Mouse (Mus musculus) midbrain, embryonic 14.5 days (tissue): Measurements from ENCODE around the gene Wdr72. TPM values are rescaled to one million over a fixed set of nuclear protein-coding genes. Genes with fewer than 3 reads are reported as not detected.

Source experiments
- ATAC-seq: fragments of 200-750 bp; cut with Nextera tagmentation; 2 replicates; pipeline ENCODE4 v1.8.0; 2017; ENCODE audit warnings: moderate number of reproducible peaks, moderate library complexity; ENCODE audit not compliant: low FRiP score, low TSS enrichment
- DNase-seq: peaks from one replicate; pipeline ENCODE4 v3.0.0-alpha.2; 2015
- H3K27ac ChIP-seq: fragments of 300-500 bp; sonication (generic); replicated peaks from 2 replicates; pipeline ENCODE4 v1.5.1; 2014; ENCODE audit warnings: mild to moderate bottlenecking, low read depth, low read length, moderate library complexity
- H3K27me3 ChIP-seq: fragments of 300-500 bp; sonication (generic); 2 replicates; pipeline ENCODE4 v1.6.1; 2014; ENCODE audit warnings: low read length, control low read depth, mixed read lengths; ENCODE audit not compliant: control insufficient read depth, insufficient read depth
- H3K36me3 ChIP-seq: fragments of 300-500 bp; sonication (generic); 2 replicates; pipeline ENCODE4 v1.6.1; 2014; ENCODE audit warnings: low read length, control low read depth; ENCODE audit not compliant: control insufficient read depth, insufficient read depth
- H3K4me1 ChIP-seq: fragments of 300-500 bp; sonication (generic); 2 replicates; pipeline ENCODE4 v1.6.1; 2014; ENCODE audit warnings: mild to moderate bottlenecking, antibody characterized with exemption, low read length, control low read depth; ENCODE audit not compliant: control insufficient read depth, insufficient read depth
- H3K4me2 ChIP-seq: fragments of 300-500 bp; sonication (generic); 2 replicates; pipeline ENCODE4 v1.6.1; 2014; ENCODE audit warnings: mild to moderate bottlenecking, low read length, moderate library complexity
- H3K4me3 ChIP-seq: fragments of 300-500 bp; sonication (generic); replicated peaks from 2 replicates; pipeline ENCODE4 v1.5.1; 2014; ENCODE audit warnings: low read depth, low read length
- H3K9ac ChIP-seq: fragments of 300-500 bp; sonication (generic); replicated peaks from 2 replicates; pipeline ENCODE4 v1.6.1; 2014; ENCODE audit warnings: mild to moderate bottlenecking, low read length, moderate library complexity
- H3K9me3 ChIP-seq: fragments of 300-500 bp; sonication (generic); 2 replicates; pipeline ENCODE4 v1.6.1; 2016; ENCODE audit warnings: low read length, control low read depth, mixed read lengths; ENCODE audit not compliant: control insufficient read depth
- WGBS: fragments of 180-500 bp; shearing (Covaris S2); extraction: QIAGEN DNeasy Blood & Tissue Kit; methylation state at CpG from one replicate; pipeline ENCODE4 v1.1.7; 2014; 5-methylcytosine and 5-hydroxymethylcytosine counted together
- polyA plus RNA-seq: library from polyadenylated mRNA; unstranded; fragments of >200 nt; fragmentation: Nextera tagmentation; extraction: Ambion mirVana; gene quantifications from 2 replicates; pipeline ENCODE4 v1.2.1, GENCODE M21; 2014

Gene Wdr72
- polyA plus RNA-seq, 1 experiment from 2014 or later = 0.34 TPM

DNA sequence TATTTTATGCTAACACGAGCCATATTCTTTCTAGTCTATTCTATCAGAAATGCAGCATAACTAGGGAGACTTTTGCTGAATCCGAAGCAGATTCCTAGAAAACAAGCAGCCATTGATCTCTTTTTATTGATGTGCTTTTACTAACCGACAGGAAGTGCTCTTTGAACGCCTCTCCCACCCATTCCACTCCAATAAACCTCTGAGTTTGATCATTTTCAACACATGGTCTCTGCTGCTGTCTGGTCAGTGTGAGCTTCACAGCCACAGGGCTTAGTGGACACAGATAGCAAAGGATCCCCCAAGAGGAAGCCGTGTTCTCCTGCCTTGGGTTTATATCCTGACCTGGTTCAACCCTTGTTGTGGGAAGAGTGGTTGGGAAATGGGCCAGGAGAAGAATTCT, 218.7 kb downstream of the Wdr72 start:
- H3K36me3 ChIP-seq = no peaks in the 10 kb centered on the region
- 86% methylated on average over 5 of the region's 5 CpGs for WGBS

DNA sequence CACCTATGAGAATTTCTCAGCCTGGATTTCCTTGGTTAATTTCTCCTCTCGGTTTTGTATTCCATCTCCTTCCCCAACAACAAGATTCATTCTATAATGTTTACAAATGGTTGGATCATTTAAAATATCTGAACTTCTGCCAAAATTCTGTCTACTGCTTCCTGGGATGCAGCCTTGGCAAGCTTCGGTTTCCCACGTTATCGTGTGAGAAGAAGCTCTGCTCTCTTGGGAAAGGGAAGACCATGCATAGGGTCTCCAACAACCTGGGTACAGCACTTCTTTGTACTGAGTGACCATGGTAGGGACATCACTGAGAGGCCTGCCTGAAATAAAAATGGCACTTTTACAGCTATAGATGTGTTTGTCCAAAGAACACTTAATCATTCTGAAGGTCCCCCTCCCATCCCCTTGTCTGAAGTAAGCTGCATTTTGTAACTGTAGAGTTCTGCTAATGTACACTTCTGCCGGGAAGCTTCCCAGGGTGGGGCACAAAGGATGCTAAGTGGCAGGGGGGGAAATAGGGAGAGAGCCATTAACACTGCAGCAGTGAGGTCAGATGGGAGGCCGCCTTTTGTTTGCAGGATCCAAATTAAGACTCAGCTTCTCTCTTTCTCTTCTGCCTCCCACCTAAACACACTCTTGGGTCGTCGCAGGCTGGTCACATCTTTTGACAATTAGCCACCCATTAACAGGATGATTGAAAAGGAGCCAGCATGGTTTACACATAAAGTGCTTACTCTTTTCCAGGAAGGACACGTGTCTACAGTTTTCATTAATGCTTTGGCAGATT, 220.7 kb downstream of the Wdr72 start:
- Histone ChIP-seq H3K4me3 (no peak overlapping the region), H3K36me3 (no peaks in the 10 kb centered on the region), H3K4me1 (no peaks in the 10 kb centered on the region), H3K4me2 (no peak overlapping the region), H3K9ac (no peak overlapping the region), H3K9me3 (no peaks in the 10 kb centered on the region), H3K27ac (no peak overlapping the region), H3K27me3 (no peaks in the 10 kb centered on the region)
- 51% methylated on average over 9 of the region's 9 CpGs for WGBS
- ATAC-seq (no peak), DNase-seq (no peak)

More for the DNA sequence above, 218.7 kb downstream of the Wdr72 start:
- Histone ChIP-seq H3K27ac (no peak overlapping the region), H3K4me2 (no peak overlapping the region), H3K9ac (no peak overlapping the region), H3K27me3 (no peaks in the 10 kb centered on the region), H3K4me3 (no peak overlapping the region), H3K9me3 (no peaks in the 10 kb centered on the region), H3K4me1 (no peaks in the 10 kb centered on the region)
- ATAC-seq (no peak), DNase-seq (no peak)

DNA sequence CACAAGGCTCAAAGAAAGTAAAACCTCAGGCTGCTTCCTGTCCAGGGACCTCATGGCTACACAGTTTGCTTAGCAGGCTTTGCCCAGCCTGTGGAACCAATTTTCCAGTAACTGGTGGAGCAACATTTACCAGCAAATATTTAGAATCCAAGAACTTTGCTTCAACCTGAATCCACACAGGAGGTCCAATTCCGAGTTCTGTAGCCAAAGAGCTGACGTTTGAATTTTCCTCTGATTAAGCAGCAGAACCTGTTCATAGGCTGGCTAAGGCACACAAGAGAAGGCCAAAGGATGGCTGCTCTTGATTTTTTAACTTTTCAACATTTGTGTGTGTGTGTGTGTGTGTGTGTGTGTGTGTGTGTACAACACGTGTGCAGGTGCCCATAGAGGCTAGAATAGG, 222.2 kb downstream of the Wdr72 start:
- WGBS = 80% methylated on average over 3 of the region's 3 CpGs

More for the DNA sequence above, 222.2 kb downstream of the Wdr72 start:
- Histone ChIP-seq H3K27ac (no peak overlapping the region), H3K4me1 (no peaks in the 10 kb centered on the region), H3K4me3 (no peak overlapping the region), H3K27me3 (no peaks in the 10 kb centered on the region), H3K9ac (no peak overlapping the region), H3K4me2 (no peak overlapping the region), H3K9me3 (no peaks in the 10 kb centered on the region), H3K36me3 (no peaks in the 10 kb centered on the region)
- DNase-seq (no peak), ATAC-seq (no peak)

Other genes starting within 250 kb of the Wdr72 start
- gene Unc13c, start 141.4 kb upstream of the Wdr72 start, polyA plus RNA-seq = 4.1 and 4.7 TPM in 2 replicates